Mouse (Mus musculus) olfactory bulb, adult 2 months (tissue): ENCODE results near the gene Ksr2.
"Not testable (repeated sequence)": the region's sequence is repeated elsewhere in the genome, so short reads cannot be mapped to it uniquely, and the experiment has no call there.

Experiments
- CTCF ChIP-seq: fragments of 200-500 bp; IDR thresholded peaks from 2 replicates; pipeline ENCODE4 v1.5.1; 2012; ENCODE audit warnings: low read depth, mild to moderate bottlenecking, low read length, moderate library complexity; ENCODE audit not compliant: insufficient read depth
- POLR2A ChIP-seq: fragments of 200-500 bp; IDR thresholded peaks from 2 replicates; pipeline ENCODE4 v1.6.1; 2012; ENCODE audit warnings: mild to moderate bottlenecking, low read depth, low read length, moderate library complexity; ENCODE audit not compliant: insufficient read depth

- not testable (repeated sequence) for TF ChIP-seq POLR2A, CTCF
Measured at GRCm38 (mm10) chr5:117377731-117378130, 36.1 kb upstream of the Ksr2 start.
